Mouse (Mus musculus) mouse embryonic stem cell (cell line): Measurements from ENCODE around the gene Emp3.
"Not testable (repeated sequence)": the region's sequence is repeated elsewhere in the genome, so short reads cannot be mapped to it uniquely, and the experiment has no call there.

Experiments
- in situ Hi-C, 2 experiments: fragments of 300-500 bp; cut with MboI; formaldehyde crosslinking; loops; 1 replicate in 1 of 2; 3 replicates in 1 of 2; pipeline ENCODE4 v1.14.3; 2019 to 2020; ENCODE audit warnings: low sequenced_read_pairs in 2 of 2, low pct_unique_long_range_greater_than_20kb in 1 of 2, mixed read lengths in 1 of 2; ENCODE audit not compliant: unreplicated experiment in 1 of 2

Gene Emp3

DNA sequence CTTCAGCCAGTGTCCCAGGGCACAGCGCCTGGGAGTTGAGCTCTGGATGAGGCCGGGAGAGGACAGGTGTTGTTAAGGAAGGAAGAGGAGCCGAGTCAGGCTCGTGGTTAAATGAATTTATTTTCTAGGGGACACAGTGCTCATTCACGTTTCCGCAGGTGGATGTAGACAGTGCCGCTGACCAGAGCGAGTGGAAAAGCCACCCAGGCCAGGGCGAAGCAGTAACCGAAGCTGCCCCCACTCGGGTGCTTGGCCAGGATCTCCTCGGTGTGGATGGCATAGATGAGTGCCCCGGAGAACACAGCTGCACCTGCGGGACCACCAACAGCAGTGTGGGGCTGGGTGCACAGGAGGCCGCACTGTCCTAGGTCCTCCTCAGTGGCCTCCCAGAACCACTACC lies 3.3 kb downstream of the Emp3 start:
- in situ Hi-C loops, result no loop called here

GRCm38 (mm10) chr7:45917004-45917704 lies 4.0 kb downstream of the Emp3 start:
- in situ Hi-C loops, result no loop called here

GRCm38 (mm10) chr7:45916056-45917003 lies 4.9 kb downstream of the Emp3 start:
- in situ Hi-C loops, result no loop called here

DNA sequence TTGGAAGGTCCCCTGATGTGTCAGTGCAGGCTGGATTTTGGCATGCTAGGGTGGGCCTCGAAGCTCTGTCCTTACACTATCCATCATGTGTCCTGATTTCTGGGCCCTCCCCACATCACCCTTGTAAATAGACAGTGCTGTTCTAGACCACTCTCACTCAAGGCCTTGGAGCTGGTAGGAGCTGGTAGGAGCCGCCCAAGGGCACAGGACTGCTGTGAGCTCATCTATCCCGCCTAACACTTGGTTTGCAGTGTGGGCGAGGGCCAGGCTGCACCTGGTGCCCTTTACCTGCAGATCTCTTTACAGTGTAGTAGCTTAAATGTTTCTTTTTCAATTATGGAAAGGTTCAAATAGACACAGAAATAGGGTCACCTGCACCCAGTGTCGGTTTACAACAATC lies 6.2 kb downstream of the Emp3 start:
- in situ Hi-C loops, result no loop called here

DNA sequence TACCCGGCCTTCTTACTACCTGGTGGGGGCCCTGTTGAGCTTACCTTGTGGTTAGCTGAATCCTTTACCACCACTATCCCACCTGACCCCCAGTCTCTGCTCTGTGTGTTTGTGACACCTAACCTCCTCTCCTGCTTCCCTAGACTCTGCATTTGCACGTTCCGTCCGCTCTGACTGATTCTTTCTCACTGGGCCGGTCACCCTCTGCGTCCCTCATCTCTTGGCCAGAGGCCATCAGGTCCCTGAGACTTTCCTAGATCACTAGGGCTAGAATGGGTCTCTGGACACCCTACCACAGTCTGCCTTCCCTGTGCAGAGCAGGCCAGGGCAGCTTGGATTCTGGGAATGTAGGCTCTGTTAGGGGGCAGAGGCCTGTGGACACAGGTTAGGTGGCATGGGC lies 7.1 kb downstream of the Emp3 start:
- in situ Hi-C loops, result no loop called here

DNA sequence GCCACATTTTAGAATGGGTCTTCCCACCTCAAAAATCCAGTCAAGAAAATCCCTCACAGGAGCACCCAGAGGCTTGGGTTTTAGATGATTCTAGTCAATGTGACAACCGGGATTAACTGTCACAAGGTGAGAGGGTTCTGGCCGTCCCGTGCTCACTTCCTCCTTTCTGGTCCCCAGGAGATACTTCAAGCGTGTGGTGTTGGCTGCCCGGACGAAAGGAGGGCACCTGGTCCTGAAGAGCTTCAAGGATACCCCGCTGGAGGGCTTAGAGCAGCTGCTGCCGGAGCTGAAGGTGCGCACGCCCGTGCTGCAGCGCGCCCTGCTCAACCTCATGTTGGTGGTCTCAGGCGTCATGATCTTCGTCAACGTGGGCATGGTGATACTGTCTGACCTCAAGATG lies 12.1 kb downstream of the Emp3 start:
- in situ Hi-C loops, result no loop called here

DNA sequence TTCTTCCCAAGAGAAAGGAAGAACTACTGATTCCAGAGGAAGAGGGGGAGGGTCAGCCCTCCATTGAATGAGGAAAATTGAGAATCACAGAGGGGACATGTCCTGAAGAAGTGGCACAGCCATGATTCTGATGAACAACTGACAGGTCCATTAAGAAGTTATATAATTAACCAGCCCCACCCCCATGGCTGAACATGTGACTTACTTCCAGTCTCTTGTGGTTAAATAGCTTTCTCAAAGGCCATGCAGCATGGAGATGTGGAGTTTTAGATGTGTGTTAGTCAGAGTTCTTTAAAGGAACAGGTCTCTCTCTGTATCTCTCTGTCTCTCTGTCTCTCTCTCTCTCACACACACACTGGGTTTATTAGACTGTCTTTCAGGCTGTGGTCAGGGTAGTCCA lies 12.8 kb downstream of the Emp3 start:
- in situ Hi-C loops, result no loop called here

DNA sequence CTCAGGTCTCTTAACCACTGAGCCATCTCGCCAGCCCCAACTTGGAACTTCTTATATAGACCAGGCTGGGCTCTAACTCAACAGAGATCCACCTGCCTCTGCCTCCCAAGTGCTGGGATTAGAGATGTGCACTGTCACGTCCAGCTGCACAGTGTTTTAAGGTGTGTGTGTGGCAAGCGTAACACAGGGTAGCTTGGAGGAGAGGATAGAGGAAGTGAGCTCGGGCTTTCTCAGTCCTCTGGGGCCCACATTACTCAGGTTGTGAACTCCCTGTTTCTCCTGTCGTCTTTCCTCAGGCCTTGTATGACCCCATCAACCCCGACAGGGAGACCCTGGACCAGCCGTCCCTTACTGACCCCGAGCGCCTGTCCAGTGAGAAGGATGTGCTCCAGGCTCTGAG lies 14.6 kb downstream of the Emp3 start:
- in situ Hi-C loops, result no loop called here

- in situ Hi-C loops, result no loop called here
Observed at GRCm38 (mm10) chr7:45902481-45903002, 18.7 kb downstream of the Emp3 start.

GRCm38 (mm10) chr7:45901562-45901961 lies 19.6 kb downstream of the Emp3 start:
- in situ Hi-C loops, result no loop called here

DNA sequence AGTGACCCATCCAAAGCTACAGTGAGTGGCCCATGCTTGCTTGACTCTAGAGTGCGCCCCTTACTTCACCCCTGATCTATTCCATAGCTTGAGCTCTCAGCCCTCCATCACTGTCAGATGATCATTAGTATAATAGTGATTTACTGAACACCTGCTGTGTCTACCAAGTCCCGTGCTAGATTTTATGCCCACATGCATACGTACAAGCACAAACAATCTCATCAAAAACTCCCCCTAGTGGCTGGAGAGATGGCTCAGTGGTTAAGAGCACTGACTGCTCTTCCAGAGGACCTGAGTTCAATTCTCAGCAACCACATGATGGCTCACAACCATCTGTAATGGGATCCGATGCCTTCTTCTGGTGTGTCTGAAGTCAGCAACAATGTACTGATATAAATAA lies 23.1 kb downstream of the Emp3 start:
- in situ Hi-C loops, result not testable (repeated sequence)

DNA sequence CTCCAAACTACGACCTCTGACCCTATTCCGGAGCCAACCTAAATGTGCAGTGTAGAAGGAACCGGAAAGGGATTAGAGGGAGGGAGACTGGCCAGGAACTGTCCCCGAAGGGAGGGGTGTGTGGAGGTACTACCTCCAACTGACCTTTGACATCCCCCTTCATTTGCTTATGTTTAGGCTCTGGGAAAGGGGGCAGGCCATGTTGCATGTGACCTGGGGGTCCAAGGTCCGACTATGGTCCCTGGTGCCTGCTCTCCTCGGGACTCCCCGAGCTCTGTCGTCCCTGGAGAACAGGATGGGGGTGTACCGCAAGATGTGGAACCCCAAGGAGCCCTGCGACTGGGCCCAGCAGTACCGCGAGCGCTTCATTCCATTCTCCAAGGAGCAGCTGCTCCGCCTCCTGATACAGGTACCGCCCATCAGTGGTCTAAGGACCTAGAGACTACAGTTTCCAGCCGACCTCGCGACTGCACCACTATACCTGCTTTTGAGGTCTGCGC lies 23.9 kb downstream of the Emp3 start:
- in situ Hi-C loops, result no loop called here

DNA sequence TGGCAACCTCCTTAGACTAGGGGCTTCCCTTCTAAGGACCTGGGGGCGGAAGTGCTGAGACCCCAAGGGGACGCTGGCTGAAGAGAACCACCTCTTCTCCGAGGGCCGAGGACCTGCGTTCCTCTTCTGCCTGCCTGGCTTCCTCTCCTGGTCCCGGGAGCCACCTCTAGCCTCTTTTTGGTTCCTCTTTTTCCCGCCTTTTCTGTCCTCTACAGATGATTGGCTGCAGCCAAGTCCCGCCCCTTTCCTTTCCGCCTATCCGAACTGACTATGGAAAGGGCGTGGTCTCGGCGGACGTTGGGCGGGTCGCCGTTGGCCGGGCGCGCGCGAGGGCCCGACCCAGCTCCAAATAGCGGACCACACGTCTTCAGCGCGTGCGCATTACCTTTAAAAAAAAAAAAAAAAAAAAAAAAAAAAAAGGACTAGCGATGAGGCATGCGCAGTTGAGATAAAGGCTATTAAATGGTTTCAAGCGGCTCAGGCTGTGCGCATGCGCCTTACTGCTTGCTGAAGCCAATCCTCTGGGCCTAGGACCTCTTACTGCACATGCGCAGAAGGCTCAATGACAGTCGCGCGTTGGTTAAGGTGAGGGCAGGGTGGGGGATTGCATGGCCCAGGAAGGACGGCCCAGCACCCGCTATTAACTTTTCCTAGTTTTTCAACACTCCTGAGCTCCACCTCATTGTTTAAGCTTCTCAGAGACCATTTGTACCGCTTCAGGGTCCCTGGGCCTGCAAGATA lies 24.5 kb downstream of the Emp3 start, which contains the start of the genes Syngr4 and Tmem143:
Gene Syngr4 (minus strand): TSS at position 198 of the 741 bp plus-strand sequence.
Gene Tmem143 (plus strand): TSS at position 425 of the 741 bp plus-strand sequence.
- in situ Hi-C loops, result no loop called here

DNA sequence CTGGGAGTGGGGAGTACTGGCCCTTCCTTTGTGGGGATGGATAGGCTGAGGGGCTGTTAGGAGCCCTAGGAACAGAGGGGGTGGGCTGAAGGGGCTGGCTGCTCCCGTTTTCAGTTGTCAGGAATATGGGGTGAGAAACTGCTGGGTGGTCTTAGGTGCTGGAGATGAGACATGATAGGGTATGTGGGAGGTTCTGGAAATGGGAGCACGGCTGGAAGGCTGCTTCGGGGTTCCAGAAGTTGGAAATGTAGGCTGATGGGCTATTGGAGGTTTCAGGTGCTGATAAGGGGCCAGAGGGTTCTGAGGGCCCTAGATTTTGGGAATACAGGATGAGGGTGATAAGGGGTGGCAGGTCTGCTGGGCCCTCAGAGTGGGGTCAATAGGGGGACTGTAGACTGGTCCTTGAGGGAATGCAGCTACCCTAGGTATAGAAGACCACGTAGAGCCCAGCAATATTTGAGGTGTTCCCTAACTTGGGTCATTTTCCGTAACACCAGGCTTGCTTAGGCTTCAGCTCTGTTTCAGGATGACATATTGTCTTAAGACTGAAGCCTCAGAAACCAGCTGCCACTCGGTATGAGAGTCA lies 25.2 kb downstream of the Emp3 start:
- in situ Hi-C loops, result no loop called here

DNA sequence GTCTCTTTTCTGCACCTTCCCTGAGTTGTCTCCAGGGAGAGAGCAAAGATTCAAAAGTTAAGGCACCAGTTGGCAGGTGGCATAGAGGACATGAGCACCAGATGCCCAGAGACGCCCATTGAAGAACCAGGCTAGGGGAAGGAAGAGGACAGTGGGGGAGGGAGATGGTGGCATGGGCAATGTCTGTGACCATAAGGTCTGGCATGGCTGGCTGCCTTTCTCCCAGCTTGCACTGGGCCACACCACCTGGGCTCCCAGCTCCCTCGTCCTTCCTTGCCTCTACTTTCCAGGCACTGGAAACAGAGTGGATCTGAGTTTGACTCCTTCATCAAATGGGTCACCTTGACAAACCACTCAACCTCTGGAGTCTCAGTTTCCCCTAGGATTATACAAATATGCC lies 28.6 kb downstream of the Emp3 start:
- in situ Hi-C loops, result no loop called here

GRCm38 (mm10) chr7:45887246-45887645 lies 34.0 kb downstream of the Emp3 start:
- in situ Hi-C loops, result no loop called here

- in situ Hi-C loops, result no loop called here
Observed at GRCm38 (mm10) chr7:45881011-45881410, 40.2 kb downstream of the Emp3 start.

- in situ Hi-C loops, result no loop called here
Observed at GRCm38 (mm10) chr7:45880531-45880930, 40.7 kb downstream of the Emp3 start.
